Mouse (Mus musculus): ENCODE data around the gene Acsl1.

Gene Acsl1

DNA sequence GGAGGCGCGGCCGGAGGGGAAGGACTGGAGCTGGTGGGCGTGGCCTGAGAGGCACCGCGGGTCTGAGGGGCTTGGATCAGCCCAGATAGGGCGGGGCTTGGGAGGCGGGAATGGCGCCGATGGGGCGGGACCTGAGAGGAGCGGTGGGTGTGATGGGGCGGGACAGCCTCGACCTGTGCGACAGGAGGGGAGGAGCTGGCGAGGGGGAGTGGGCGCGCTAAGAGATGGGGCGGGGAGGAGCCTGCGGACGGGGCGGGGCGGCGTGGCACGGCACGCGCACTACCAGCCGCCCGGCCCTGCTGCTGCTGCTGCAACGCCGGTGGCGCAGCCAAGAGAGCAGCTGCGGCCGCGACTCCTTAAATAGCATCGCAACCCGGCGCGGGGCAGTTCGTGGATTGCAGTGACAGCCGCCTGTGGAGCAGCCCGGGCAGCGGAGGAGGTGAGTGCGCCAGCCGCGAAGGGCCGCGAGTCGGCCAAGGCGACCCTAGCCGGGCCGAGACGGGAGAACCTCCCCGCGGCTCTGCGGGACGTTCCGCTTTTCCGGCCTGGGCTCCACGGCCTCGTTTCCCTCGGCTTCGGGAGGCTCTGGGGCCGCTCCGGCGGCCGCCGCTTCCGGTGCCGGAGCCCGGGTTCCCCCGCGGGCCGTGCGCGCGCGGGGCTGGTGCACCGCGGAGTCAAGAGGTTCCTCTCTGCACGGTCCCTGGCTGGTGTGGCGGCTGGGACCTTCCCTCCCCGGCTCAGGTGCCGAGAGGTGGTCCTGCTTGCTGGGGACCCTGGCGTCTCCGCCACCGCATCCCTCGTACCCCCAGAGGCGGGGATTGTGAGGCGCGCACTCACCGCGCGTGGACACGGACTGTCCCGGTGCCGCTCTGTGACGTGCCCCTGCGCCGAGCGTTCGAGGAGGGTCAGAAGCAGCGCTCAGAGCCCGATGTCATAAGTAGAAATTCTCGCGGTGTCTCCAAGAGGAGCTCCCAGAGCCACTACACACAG lies at the start of gene Acsl1:
Gene Acsl1 (plus strand): TSS at position 246 of the 990 bp plus-strand sequence.
- DNase-seq (ENCODE audit: low spot score), result peak; percentile 99

DNA sequence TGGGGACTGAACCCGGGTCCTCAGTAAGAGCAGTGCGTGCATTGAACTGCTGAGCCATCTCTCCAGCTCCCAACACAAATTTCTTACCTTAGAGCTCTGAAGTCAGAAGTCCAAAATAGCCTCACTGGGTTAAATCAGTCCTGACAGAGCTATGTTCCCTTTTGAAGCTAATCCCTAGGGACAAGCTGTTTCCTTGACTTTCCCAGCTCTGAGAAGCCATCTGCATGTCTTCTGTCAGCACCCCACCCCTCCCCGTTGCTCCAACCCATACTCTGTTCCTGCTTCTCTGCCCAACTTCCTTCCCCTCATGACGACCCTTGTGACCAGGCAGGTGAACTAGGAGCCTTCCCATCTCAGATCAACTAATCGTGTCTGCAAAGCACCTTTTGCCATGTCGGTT lies 49.3 kb upstream of the Acsl1 start:
- DNase-seq (ENCODE audit: low spot score), result no peak

DNA sequence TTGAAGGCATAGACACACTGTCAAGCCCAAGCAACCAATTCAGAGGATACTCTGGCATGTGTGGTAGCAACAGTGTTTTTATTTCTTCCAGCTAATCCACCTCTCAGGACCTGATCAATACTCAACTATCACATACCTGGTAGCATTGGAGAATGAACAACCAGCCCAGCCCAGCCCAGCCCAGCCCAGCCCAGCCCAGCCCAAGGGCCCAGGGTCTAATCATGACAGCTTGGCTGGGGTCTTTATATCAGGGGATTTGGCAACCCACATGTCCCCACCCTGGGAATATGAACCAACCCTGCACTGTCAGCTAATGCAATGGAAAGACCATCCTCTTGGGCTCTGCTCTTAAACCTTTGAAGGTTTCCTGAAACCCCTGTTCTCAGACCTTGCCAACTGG lies 42.9 kb upstream of the Acsl1 start:
- no peak for DNase-seq (ENCODE audit: low spot score)

DNA sequence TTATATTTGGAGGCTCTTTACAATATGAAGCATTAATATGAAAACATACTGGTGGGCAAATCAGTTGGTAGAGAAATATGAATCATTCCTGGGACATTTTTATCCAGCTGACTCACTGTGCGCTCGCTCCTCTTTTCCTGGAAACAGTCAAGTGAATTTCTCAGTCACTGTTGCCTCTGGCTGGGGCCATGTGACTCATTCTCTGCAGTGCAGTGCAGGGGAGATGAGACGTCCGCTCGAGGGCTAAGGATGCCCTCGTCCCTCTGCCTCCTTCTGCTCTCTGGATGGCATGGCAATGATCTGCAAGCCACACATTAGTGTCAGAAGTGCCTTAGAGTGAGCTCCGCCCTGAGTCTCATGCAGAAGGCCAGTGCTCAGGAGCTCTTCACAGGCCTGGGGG lies 41.0 kb upstream of the Acsl1 start:
- no peak for DNase-seq (ENCODE audit: low spot score)

DNA sequence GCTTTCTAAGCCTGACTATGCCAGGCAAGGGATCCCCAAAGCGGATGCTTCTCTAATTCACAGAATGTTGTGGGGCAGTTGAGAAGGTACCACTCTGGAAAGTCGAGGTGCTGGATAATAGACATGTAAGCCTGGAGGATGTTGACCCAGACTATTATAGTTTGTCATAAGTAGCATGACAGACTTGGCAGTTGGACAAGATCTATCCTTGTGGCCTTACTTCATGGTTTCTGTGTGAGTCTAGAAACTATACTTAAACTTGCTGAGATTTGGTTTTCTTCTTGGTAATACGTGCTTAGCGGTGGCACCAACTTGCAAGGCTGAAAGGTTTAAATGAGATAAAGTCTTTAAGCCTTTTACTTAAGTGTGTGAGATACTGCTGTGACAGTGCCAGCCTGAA lies 38.9 kb upstream of the Acsl1 start:
- no peak for DNase-seq (ENCODE audit: low spot score)

DNA sequence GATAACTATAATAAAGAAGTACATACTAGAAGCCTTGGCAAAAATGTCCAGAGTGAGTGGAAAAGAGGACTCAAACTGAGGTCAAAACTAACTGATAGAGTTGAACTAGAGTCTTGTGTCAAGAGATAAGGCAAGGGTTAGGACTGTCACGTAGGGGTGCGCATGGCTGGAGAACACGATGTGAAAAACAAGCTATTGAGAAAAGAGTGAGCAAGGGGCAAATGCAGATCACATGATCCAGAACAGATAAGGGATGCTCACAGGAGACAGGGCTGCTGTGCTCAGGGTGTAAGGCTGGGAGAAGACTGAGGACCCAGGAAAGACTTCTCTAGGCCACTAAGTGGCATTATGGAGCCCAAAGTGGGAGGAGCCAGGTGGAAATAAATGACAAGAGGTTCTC lies 38.3 kb upstream of the Acsl1 start:
- no peak for DNase-seq (ENCODE audit: low spot score)

DNA sequence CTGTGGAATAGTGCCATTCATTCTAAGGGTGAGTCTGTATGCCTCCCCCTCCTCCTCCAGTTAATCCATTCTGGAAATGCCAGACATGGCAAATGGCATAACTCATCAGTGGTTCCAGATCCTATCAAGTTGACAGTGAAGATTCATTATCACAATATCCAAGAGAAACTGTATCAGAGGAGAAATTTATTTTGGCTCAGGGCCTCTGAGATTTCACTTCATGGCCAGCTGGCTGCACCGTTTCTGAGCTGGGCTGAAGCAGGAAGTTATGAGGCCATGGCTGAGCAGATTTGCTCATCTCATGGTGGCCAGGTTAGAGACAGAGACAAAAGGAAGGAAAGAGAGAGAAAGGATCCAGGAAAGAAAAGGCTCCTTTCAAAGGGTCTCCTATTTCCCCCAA lies 37.2 kb upstream of the Acsl1 start:
- DNase-seq (ENCODE audit: low spot score), result no peak

DNA sequence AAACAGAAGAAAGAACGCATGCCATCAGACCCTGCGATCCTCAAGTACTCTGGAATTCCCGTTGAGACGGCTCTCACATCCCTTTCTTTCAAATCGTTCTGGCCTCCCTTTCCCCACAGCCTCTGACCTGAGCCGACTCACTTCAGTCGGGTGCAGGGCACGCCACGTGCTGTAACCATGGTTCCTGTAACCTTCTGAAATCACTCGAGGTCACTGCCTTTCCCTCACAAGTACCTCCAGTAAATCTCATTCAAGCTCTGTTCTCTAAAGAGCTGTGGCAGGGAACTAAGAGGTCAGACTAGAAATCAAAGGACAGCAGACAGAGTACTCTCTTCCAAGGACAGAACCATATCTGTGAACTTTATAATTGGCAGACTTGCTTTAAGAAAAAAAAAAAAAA lies 32.3 kb upstream of the Acsl1 start:
- peak; percentile 23 for DNase-seq (ENCODE audit: low spot score)

DNA sequence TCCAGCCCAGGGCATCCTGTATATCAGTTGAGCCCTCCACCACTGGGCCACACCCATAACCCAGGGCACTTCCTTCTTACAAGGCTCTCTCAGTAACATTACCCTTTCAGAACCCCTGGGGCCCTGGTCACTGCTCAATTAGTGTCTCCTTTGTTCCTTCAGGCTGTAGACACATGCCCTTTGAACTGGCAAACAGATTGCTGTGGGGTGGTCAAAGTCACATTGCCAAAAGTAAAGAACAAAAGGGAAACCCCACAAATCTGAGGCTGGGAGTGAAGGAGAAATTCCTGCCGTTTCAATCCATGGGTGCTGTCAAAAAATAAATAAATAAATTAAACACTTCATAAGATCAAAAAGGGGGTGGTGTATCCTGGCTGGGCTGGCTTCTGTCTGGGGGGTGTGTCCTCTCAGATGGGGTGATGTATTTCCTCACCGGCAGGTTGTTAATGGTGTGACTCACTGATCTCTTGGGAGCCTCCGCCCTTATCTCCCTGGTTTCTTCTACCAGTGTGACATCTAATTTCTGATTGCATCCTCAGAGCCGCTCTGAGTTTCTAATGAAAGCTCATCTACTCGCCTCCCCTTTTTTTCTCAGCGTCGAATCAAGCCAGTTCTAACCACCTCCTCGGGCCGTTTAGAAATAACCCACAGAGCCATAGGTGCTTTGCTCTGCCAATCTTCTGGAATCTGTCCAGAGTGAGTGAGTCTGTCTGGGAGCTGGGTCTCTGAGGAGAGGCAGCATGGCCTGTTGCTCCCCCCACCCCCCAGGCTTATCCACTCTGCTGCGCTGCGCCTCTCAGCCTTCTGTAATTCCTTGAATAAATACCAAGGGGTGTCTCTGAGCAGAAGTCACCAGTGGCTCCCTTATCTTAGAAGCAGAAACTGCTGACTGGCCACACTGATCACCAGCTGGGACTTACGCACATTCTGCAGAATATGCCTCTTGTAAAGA lies 24.6 kb upstream of the Acsl1 start:
- no peak for DNase-seq (ENCODE audit: low spot score)

DNA sequence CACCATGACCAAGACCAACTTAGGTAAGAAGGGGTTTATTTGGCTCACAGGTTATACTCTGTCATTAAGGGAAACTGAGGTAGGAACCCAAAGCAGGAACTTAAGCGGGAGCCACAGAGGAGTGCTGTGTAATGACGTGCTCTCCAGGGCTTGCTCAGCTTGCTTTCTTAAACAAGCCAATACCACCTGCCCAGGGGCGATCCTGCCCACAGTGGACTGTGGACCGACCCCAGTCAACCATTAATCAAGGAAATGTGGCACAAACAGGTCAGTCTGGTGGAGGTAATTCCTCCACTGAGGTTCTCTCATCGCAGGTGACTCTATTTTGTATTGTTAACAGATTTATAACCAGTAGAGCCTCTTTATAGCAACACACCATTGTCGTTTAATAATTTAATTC lies 23.5 kb upstream of the Acsl1 start:
- DNase-seq (ENCODE audit: low spot score), result no peak

DNA sequence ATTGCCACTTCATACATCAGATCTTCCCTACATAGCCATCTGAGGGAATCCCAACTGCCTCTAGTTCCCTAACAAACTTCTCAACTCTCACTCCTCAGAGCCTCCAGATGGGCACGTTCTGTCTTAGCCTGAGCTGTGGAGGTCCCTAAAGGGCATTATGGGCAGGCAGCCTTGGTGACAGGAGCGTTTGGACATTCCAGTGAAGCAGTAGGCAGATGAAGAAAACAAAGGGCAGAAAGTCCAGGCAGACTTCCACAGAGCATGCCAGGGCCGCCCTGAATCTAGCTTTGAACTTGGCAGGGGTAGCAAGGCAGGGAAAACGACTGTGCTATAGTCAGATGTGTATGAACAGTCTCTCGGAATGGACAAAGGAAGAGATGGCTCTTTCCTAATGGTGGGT lies 22.2 kb upstream of the Acsl1 start:
- DNase-seq (ENCODE audit: low spot score), result no peak

DNA sequence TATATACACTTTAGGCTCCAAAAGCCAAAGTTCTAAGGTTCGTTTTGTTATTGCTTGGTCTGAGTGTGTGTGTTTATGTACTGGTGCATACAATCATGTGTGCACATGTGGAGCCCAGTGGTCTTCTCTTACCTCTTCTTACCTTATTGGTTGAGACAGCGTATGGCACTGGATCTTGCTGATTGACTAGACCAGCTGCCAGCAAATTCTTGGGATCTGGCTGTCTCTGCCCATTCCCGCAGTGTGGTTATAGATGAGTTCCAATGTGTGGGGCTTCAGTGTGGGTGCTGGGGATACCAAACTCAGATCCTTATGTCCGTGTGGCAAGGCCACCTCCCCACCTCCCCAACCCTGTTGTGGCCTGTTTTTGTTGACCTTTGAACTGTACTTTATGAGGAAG lies 21.8 kb upstream of the Acsl1 start:
- DNase-seq (ENCODE audit: low spot score), result no peak

DNA sequence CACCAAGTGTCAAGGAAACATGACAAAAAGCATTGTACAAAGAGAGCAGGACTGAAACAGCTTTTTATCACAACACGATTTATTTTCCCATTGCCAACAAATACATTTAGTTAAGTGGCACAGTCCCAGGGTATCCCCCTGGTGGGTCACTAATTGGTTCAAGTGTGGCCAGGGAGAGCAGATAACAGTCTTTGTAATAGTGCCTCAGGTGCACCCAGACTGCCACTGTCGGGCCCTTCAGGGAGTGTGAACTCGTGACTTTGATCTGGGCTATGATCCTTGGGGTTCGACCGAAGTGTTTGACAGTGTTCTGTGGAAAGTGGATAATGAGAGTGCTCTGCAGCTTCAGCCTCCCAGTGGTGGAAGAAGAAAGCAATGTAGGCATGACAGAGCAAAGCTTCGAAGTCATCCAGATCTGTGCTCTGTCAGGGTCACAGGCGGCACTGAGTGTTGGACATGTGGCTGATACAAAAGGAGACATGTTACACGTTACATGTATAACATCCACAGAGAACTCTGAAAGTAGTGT lies 21.1 kb upstream of the Acsl1 start:
- DNase-seq (ENCODE audit: low spot score), result no peak

DNA sequence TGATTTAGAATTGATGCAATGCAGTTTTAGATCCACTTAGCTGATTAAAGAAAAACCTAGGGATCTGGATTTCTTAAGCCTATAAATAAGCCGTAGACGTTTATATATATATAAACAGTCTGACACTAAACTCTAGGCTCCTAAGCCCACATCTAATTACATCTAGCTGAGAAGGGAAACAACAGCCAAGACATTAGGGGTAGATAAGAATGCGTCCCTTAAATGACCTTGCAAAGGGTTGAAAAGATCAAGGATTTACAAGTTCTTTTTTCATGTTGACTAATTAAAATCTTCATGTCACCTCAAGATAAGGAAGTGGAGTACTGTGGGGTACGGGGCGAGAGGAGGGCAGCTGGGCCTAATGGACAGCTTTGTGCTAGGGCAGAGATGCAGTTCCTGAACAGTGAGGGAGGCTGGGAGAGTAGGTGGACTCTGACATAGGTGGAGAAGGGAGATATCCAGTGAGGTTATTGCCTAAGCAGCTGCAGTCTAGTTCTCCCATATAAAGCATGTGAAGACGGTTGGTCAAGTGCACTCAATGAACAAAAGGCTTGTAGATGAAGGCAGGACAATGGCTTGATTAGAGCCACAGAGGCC lies 12.5 kb upstream of the Acsl1 start:
- no peak for DNase-seq (ENCODE audit: low spot score)

DNA sequence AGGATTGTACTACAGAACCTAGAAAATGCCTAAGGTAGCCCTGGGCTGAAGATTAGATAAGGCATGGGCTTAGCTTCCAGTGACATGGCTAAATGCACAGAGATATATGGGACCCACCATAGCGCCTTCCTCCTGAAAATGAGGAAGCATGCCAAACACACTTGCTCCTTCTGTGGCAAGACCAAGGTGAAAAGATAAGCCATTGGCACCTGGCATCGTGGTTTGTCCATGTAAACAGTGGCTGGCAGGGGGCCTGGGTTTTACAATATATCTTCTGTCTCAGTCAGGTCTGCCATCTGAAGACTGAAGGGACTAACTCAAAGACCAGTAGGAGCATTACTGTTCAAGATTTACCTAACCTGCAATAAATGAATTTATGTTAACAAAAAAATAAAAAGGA lies 2.4 kb upstream of the Acsl1 start:
- no peak for DNase-seq (ENCODE audit: low spot score)

DNA sequence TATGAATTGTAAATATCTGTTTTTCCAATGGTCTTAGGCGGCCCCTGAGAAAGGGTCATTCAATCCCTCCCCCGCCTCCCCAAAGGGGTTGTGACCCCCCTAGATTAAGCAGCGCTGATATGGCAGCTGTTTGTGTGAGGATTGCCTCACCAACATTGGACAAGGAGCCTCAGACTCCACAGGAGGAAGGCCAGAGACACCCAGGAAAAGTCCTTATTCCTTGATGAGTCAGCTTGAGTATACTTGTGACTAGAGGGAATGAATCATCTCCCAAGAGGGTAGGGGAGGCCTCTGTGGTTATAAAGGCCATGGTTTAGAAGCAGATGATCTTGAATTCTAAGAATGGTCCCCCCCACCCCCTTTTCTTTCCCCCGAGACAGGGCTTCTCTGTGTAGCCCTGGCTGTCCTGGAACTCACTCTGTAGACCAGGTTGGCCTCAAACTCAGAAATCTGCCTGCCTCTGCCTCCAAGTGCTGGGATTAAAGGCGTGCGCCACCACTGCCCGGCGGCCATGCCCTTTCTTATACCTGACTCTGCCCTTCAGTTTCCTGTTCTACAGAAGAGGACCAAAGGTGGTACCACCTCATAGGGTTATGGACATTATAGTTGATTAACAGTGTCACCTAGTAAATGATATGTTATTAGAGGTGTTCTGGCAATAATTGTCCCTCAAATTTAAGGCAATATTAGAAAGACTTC lies 1.6 kb upstream of the Acsl1 start:
- no peak for DNase-seq (ENCODE audit: low spot score)

DNA sequence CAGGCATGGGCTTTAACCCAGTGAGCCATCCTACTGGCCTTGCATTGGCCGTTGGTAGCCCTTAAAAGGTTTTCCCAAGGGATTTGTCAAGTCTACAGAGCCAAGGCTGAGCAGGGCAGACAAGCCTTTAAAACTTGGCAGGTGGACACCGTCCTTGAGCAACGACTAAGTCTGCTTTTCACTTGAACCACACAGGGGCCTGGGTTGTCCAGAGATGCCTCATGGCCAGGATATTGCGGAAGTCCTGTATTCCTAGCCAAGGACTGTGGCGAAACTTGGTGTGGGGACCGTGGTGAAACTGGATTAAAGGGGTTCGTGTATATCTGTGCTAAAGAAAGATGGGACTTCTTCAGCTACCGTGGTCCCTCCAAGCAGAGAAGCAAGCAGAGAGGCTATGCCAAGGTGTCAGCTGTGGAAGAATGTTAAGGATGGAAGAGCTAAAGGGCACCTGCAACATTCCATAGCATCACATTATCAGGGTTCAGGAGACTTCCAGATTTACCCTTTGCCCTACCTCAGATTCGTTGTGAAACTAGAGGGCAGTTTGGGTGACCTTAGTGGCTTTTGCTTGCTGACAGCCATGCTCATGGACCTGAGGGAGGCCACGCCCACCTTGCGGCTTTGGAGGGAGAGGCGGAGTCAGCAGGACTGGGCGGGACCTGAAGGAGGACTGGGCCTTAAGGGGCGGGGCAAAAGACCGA lies 596 bp upstream of the Acsl1 start:
- peak; percentile 36 for DNase-seq (ENCODE audit: low spot score)

DNA sequence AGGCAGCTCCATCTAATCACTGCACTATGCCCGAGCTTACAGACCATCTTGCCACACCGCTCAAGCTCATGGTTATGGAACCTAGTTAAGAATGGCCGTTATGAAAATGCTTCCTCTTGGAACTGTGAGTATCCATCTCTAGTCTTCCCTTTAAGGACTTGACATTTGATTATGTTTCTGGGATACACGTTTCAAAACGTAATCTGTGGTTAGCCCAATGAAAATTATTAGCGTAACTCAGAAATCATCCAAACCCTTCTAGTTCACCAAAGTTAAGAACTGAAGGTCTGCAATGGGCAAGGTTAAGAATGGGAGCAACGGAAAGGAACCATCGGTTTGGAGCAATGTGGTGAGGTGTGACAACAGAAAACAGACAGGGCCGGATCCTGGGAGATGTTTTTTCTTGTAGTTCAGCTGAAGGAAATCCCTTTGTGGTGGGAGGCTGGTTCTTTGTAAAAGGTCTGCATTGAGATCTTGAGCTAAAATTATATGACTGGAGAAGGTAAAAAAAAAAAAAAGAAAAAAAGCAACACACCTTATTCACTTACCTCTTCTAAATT lies 1.2 kb downstream of the Acsl1 start:
- DNase-seq (ENCODE audit: low spot score), result no peak

DNA sequence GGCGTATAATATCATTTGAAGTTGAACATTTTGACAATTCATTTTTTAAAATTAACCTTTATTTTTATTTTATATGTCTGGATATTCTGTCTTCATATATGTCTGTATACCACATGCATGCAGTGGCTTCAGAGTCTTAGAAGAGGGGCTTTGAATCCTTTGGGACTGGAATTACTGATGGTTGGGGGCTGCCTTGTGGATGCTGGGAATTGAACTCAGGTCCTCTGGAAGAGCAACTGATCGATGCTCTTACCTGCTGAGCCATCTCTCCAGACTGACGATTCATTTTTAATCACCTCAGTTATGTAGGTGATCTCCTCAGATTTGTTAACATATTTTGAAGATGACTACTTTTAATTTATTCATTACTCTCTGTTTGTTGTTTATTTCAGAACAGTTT lies 3.3 kb downstream of the Acsl1 start:
- no peak for DNase-seq (ENCODE audit: low spot score)

DNA sequence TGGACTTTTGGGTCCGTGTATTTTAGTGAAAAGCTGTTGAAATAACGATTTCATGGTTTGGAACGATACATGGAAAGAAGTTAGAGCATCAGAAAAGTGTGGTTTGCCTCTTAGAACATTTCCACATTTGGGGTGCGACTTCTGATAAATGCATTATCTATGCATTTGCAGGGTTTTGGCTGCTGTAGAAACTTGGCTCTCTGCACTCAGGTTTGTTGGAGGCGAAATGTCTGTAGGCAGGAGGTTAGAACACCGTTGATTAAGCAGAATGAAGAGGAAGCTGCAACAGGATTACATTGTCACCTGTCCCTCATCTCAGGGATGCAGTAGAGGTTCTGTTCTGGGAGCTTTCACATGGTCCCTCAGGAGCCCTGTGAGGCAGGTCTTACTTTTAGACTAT lies 3.8 kb downstream of the Acsl1 start:
- DNase-seq (ENCODE audit: low spot score), result no peak

DNA sequence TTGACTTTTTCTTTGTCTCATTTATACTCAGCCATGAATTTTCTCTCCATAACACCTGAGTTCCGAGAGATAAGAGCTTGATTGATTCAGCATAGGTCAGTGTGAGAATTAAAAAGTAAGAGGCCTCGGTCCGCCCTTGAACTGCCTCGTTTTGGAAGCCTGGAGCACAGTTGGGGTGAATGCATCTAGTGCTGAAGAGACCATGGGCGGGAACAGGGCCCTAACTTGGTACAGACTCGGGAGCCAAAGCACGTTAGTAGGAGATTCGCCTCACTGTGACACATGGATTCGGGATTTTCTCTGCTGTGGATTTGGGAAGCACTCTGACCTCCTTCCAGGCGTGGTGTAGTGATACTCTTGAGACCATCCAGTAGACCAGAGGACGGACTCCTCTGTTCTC lies 4.6 kb downstream of the Acsl1 start:
- no peak for DNase-seq (ENCODE audit: low spot score)

All from testis, postnatal 14 days (tissue).